Comparison of ENCODE assay signal across 15 mouse cellular contexts in the genomic region with DNA sequence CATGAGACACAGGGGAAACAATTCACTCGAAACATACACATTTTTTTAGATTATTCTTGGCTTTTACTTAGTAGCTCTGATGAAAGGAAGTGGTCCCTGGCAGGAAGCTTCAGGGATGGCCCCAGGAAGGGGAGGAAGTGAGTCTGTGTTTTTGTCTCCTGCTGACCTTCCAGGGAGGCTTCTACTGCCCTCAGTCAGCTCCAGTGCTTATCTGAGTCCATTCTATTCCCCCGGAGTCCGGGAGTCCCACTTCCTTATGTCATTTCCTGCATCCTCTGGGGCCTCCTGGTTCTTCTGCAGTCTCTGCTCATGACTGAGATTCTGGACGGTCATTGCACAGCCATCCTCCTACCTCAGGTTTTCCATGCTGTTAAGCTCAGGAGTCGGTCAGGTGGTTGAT.
DNase-seq lines count a peak whose midpoint lies in the region; ATAC-seq and TF ChIP-seq lines count a peak whose summit lies in the region.
"Had no signal": no experiment of that assay in that cellular context is flagged by ENCODE, and none has a peak within 500 bp of the region (broad histone marks: within the 10 kb centered on the region; RNA-seq: fewer than 3 reads in every experiment).

No protein-coding gene starts in this region.

- no peaks in the 10 kb centered on the region for H3K9me3 ChIP-seq in embryonic facial prominence, embryonic 14.5 days (ENCODE audit: control insufficient read depth, low read length)
- no peaks in the 10 kb centered on the region for H3K9me3 ChIP-seq in embryonic facial prominence, embryonic 10.5 days
- no peaks in the 10 kb centered on the region; the same call in 1 of the 2 replicates for H3K9me3 ChIP-seq in heart, embryonic 12.5 days (replicated peaks)
- H3K9me3 ChIP-seq in liver, embryonic 14.5 days (ENCODE audit: control insufficient read depth, low read length): no peaks in the 10 kb centered on the region
- H3K9me3 ChIP-seq: intestine, embryonic 15.5 days; liver, embryonic 13.5 days; stomach, embryonic 15.5 days had no signal

- TF ChIP-seq CTCF in liver, embryonic 14.5 days (IDR thresholded peaks at IDR 0.05; ENCODE audit: low read depth): no peak

- no peaks in the 10 kb centered on the region for H3K4me1 ChIP-seq in embryonic facial prominence, embryonic 14.5 days (ENCODE audit: control insufficient read depth, insufficient read depth, low read length)
- no peaks in the 10 kb centered on the region for H3K4me1 ChIP-seq in embryonic facial prominence, embryonic 10.5 days
- peaks cover 7% of the 10 kb centered on the region; the same call in 1 of the 2 replicates for H3K4me1 ChIP-seq in heart, embryonic 12.5 days (replicated peaks)
- no peaks in the 10 kb centered on the region; a peak in 1 of 4 replicates for H3K4me1 ChIP-seq in liver, embryonic 14.5 days (replicated peaks; ENCODE audit: control insufficient read depth in 2 of 2, insufficient read depth in 2 of 2, low read length in 1 of 2)
- H3K4me1 ChIP-seq: intestine, embryonic 15.5 days; liver, embryonic 13.5 days; stomach, embryonic 15.5 days had no signal

- no peaks in the 10 kb centered on the region for H3K27me3 ChIP-seq in embryonic facial prominence, embryonic 14.5 days (replicated peaks; ENCODE audit: control insufficient read depth, insufficient read depth, low read length)
- no peaks in the 10 kb centered on the region for H3K27me3 ChIP-seq in embryonic facial prominence, embryonic 10.5 days (replicated peaks; ENCODE audit: low read depth, poor library complexity, severe bottlenecking)
- H3K27me3 ChIP-seq in heart, embryonic 12.5 days (replicated peaks): no peaks in the 10 kb centered on the region
- no peaks in the 10 kb centered on the region for H3K27me3 ChIP-seq in liver, embryonic 14.5 days (ENCODE audit: control insufficient read depth, insufficient read depth, low read length)
- H3K27me3 ChIP-seq: intestine, embryonic 15.5 days; liver, embryonic 13.5 days; stomach, embryonic 15.5 days had no signal

- 74% methylated on average over 5 of the region's 5 CpGs for WGBS in embryonic facial prominence, embryonic 14.5 days
- WGBS in embryonic facial prominence, embryonic 10.5 days: 75% methylated on average over 5 of the region's 5 CpGs
- 45% methylated on average over 5 of the region's 5 CpGs for WGBS in heart, embryonic 12.5 days
- WGBS in liver, embryonic 14.5 days (ENCODE audit: insufficient replicate concordance): 19% methylated on average over 5 of the region's 5 CpGs

- H3K4me3 ChIP-seq in embryonic facial prominence, embryonic 14.5 days (ENCODE audit: low read depth, low read length): no peak overlapping the region
- no peak overlapping the region for H3K4me3 ChIP-seq in embryonic facial prominence, embryonic 10.5 days
- H3K4me3 ChIP-seq in heart, embryonic 12.5 days: no peak overlapping the region
- H3K4me3 ChIP-seq in liver, embryonic 14.5 days (ENCODE audit: insufficient read depth in 1 of 2, low read depth in 2 of 2, low read length in 2 of 2): no peak overlapping the region
- H3K4me3 ChIP-seq: intestine, embryonic 15.5 days; left cerebral cortex, adult 2 months; liver, embryonic 13.5 days; stomach, embryonic 15.5 days had no signal

- no peak overlapping the region for H3K27ac ChIP-seq in embryonic facial prominence, embryonic 14.5 days (replicated peaks; ENCODE audit: low read depth, low read length)
- H3K27ac ChIP-seq in embryonic facial prominence, embryonic 10.5 days (replicated peaks): no peak overlapping the region
- H3K27ac ChIP-seq in heart, embryonic 12.5 days (ENCODE audit: poor library complexity, severe bottlenecking): peak overlapping the region; percentile 63
- no peak overlapping the region for H3K27ac ChIP-seq in liver, embryonic 14.5 days
- H3K27ac ChIP-seq: intestine, embryonic 15.5 days; left cerebral cortex, adult 2 months; liver, embryonic 13.5 days; stomach, embryonic 15.5 days had no signal

- TF ChIP-seq EP300 in liver, embryonic 14.5 days (IDR thresholded peaks at IDR 0.05; ENCODE audit: low read depth): no peak

- DNase-seq in embryonic facial prominence, embryonic 14.5 days (ENCODE audit: low spot score): peak; percentile 22
- DNase-seq in embryonic facial prominence, embryonic 10.5 days (ENCODE audit: low spot score): no peak
- DNase-seq in 416B (ENCODE audit: low read depth): peak; percentile 0
- DNase-seq in liver, embryonic 14.5 days (ENCODE audit: low read depth in 3 of 3, low spot score in 3 of 3): no peak
- no peak for DNase-seq in frontal cortex, postnatal 25 days (ENCODE audit: low spot score in 2 of 2)
- no peak for DNase-seq in layer of hippocampus, postnatal 36 days
- no peak for DNase-seq in urinary bladder, adult 2 months (ENCODE audit: low spot score)
- DNase-seq: cerebellum, adult 2 months; liver, embryonic 13.5 days had no signal

- no peak overlapping the region for H3K9ac ChIP-seq in embryonic facial prominence, embryonic 14.5 days (ENCODE audit: low read depth, low read length)
- no peak overlapping the region for H3K9ac ChIP-seq in heart, embryonic 12.5 days
- no peak overlapping the region for H3K9ac ChIP-seq in liver, embryonic 14.5 days (replicated peaks)
- H3K9ac ChIP-seq: intestine, embryonic 15.5 days; liver, embryonic 13.5 days; stomach, embryonic 15.5 days had no signal

- no peak overlapping the region for H3K4me2 ChIP-seq in embryonic facial prominence, embryonic 14.5 days (ENCODE audit: low read depth, low read length)
- no peak overlapping the region for H3K4me2 ChIP-seq in heart, embryonic 12.5 days
- no peak overlapping the region for H3K4me2 ChIP-seq in liver, embryonic 14.5 days (ENCODE audit: low read depth)
- H3K4me2 ChIP-seq: intestine, embryonic 15.5 days; liver, embryonic 13.5 days; stomach, embryonic 15.5 days had no signal

- H3K36me3 ChIP-seq in embryonic facial prominence, embryonic 14.5 days (ENCODE audit: control insufficient read depth, insufficient read depth, low read length): no peaks in the 10 kb centered on the region
- H3K36me3 ChIP-seq in embryonic facial prominence, embryonic 10.5 days (replicated peaks): no peaks in the 10 kb centered on the region
- H3K36me3 ChIP-seq in heart, embryonic 12.5 days: no peaks in the 10 kb centered on the region
- H3K36me3 ChIP-seq in liver, embryonic 14.5 days (replicated peaks; ENCODE audit: control insufficient read depth, insufficient read depth, low read depth): no peaks in the 10 kb centered on the region
- H3K36me3 ChIP-seq: intestine, embryonic 15.5 days; liver, embryonic 13.5 days; stomach, embryonic 15.5 days had no signal

- ATAC-seq in embryonic facial prominence, embryonic 14.5 days (ENCODE audit: low read depth): no peak
- peak; percentile 85 for ATAC-seq in heart, embryonic 12.5 days (ENCODE audit: insufficient number of reproducible peaks, low FRiP score)
- ATAC-seq in liver, embryonic 14.5 days (ENCODE audit: insufficient read depth): peak; percentile 39; the same call in 1 of the 2 replicates
- ATAC-seq: forebrain, embryonic 14.5 days; intestine, embryonic 15.5 days; midbrain, embryonic 16.5 days had no signal

Comparison
In these comparisons a context has a peak if more than half of its experiments do, and no peak if none do; other contexts are left out.
1. DNase-seq: peak in embryonic facial prominence, embryonic 14.5 days (single experiment) and 416B (single experiment); none in embryonic facial prominence, embryonic 10.5 days (single experiment), liver, embryonic 14.5 days (0 of 3), frontal cortex, postnatal 25 days (0 of 2), layer of hippocampus, postnatal 36 days (0 of 2) and urinary bladder, adult 2 months (single experiment).